Mouse (Mus musculus): ENCODE results near the gene Clasp1. TPM values are rescaled to one million over a fixed set of nuclear protein-coding genes. Genes with fewer than 3 reads are reported as not detected.

The Clasp1 gene
- polyA plus RNA-seq, 1 experiment from 2014 or later = 134 TPM

DNA sequence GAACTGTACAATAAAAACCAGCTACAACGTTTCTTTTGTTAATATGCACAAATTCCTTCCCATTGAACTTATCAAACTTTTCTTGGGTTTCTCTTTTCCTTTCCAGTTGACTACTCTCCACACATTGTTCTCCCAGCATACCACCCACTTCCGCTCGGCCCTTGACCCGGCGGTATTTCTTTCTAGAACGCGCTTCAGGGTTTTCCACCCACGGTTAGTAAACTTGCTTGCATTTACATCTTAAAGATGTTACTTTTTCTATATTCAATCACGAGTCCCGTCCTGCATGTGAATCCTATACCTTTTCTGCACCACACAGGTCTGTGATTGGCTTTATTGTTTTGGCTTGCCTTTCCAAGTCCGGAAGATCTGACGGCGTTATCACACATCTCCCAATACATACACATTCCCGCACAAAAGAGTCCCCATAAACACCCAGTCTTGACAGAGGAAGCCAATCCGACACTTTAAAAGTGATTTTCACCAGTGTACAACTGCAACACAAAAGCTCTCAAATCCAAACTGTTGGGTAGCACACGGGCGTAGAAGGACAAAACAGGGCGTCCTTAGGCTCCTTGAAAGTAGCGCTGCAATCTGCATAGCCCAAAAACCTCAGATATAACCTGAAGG lies 616 bp upstream of the Clasp1 start:
- Histone ChIP-seq H3K4me3 (ENCODE audit: low read depth, low read length) (peak overlapping the region; percentile 96), H3K27ac (ENCODE audit: low read depth, low read length) (peak overlapping the region; percentile 95), H3K36me3 (ENCODE audit: control insufficient read depth, insufficient read depth, low read length) (no peaks in the 10 kb centered on the region), H3K4me1 (replicated peaks; ENCODE audit: control insufficient read depth, insufficient read depth, low read length) (no peaks in the 10 kb centered on the region), H3K9ac (ENCODE audit: low read depth, low read length) (peak overlapping the region; percentile 63), H3K27me3 (ENCODE audit: control insufficient read depth, insufficient read depth, low read length) (no peaks in the 10 kb centered on the region), H3K9me3 (ENCODE audit: control insufficient read depth, low read length) (no peaks in the 10 kb centered on the region), H3K4me2 (replicated peaks; ENCODE audit: low read depth, low read length) (peak overlapping the region; percentile 50)
- WGBS = under 1% methylated on average over 19 of the region's 19 CpGs
- DNase-seq (ENCODE audit: low spot score) = peak; percentile 82
- peak; percentile 29 for ATAC-seq (ENCODE audit: low FRiP score)

DNA sequence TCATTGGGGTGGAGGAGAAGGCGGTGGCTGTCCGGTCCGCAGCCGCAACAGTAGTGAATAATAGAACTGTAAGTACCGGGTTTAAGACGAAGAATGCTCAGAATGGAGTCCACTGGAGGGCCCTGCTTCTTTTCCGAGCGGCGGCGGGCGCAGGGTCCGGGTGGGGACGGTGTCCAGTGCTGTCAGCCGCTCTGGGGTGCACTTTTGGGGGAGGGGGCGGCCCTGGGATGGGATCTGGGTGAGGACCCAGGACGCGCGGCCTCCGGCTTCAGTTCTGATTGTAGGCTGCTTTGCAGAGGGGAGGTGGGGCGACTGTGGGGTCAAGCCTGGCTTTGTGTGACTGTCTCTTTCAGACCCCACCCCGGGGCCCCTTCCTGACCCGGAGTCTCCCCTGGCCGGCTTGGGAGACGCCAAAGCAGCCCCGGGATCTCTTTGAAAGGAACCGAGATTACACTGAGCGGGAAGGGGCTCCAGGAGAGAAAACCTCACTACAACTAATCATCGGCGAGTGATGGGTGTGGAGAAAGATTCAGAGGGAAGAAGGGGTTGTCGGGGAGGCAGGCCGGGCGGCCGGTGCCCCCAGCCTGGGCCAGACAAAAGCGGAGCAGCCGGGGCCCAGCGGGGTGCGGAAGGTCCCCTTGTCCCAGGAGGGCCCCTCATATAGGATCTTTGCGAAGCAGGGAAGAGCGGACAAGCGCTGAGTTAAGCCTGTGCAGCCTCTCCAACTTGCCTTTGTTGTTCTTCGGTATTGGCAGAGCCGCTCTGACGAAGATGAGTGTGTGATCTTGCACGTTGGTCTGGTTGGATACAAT lies 802 bp downstream of the Clasp1 start:
- no peaks in the 10 kb centered on the region for H3K9me3 ChIP-seq (ENCODE audit: control insufficient read depth, low read length)
- peak; percentile 66 for DNase-seq (ENCODE audit: low spot score)
- peak overlapping the region; percentile 95 for H3K27ac ChIP-seq (ENCODE audit: low read depth, low read length)
- ATAC-seq (ENCODE audit: low FRiP score) = peak; percentile 67
- no peaks in the 10 kb centered on the region for H3K27me3 ChIP-seq (ENCODE audit: control insufficient read depth, insufficient read depth, low read length)
- H3K9ac ChIP-seq (ENCODE audit: low read depth, low read length) = peak overlapping the region; percentile 96
- H3K4me2 ChIP-seq (replicated peaks; ENCODE audit: low read depth, low read length) = peak overlapping the region; percentile 50
- 1% methylated on average over 44 of the region's 44 CpGs for WGBS
- peak overlapping the region; percentile 96 for H3K4me3 ChIP-seq (ENCODE audit: low read depth, low read length)
- no peaks in the 10 kb centered on the region for H3K36me3 ChIP-seq (ENCODE audit: control insufficient read depth, insufficient read depth, low read length)
- no peaks in the 10 kb centered on the region for H3K4me1 ChIP-seq (replicated peaks; ENCODE audit: control insufficient read depth, insufficient read depth, low read length)

DNA sequence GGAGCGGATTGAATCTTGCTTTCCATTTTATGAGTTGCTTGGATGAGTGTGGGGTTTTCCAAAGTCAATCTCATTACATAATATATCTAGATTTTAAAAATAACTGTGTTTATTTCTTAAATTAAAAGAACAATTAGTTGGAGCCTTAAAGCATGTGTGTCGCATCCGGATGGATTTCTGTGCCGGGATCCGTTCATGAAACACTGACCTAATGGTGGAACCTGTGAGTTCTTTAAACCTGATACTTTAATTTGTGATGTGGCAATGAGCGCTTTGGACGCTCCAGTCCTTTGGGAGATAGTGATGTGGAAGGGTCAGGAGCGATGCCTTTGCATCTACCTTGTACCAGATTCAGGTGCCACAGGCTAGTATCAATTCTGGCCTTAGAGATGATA lies 1.4 kb downstream of the Clasp1 start:
- Histone ChIP-seq H3K4me1 (replicated peaks; ENCODE audit: control insufficient read depth, insufficient read depth, low read length) (no peaks in the 10 kb centered on the region), H3K36me3 (ENCODE audit: control insufficient read depth, insufficient read depth, low read length) (no peaks in the 10 kb centered on the region), H3K27ac (ENCODE audit: low read depth, low read length) (peak overlapping the region; percentile 95), H3K27me3 (ENCODE audit: control insufficient read depth, insufficient read depth, low read length) (no peaks in the 10 kb centered on the region), H3K4me3 (ENCODE audit: low read depth, low read length) (peak overlapping the region; percentile 96), H3K9me3 (ENCODE audit: control insufficient read depth, low read length) (no peaks in the 10 kb centered on the region), H3K9ac (ENCODE audit: low read depth, low read length) (peak overlapping the region; percentile 96), H3K4me2 (replicated peaks; ENCODE audit: low read depth, low read length) (peak overlapping the region; percentile 50)
- WGBS = 14% methylated on average over 8 of the region's 8 CpGs
- ATAC-seq (ENCODE audit: low FRiP score) (no peak), DNase-seq (ENCODE audit: low spot score) (peak; percentile 27)

DNA sequence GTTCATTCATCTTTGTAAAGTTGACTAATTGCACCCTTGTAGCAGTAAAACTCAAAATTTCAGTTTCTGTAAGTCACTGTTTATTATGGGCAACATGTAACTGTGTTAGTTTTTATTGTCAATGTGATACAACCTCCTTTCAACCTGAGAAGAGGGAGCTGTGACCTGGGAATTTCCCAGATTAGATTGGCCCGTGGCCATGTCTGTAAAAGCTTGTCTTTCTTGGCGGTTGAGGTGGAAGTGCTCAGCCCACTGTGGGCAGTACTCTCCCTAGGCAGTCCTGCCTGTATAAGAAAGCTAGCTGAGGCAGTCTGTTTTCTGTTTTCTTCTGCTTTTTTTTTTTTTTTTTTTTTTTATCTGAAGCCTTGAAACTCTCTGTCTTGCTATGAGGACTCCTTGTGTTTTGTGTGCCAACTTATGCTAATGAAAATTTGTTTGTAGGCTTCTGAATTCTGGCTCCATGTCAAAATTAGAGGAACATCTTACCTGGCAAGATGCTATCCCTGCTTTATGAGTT lies 2.1 kb downstream of the Clasp1 start:
- ATAC-seq (ENCODE audit: low FRiP score) (no peak), DNase-seq (ENCODE audit: low spot score) (no peak)
- peak overlapping the region; percentile 96 for H3K4me3 ChIP-seq (ENCODE audit: low read depth, low read length)
- no peaks in the 10 kb centered on the region for H3K36me3 ChIP-seq (ENCODE audit: control insufficient read depth, insufficient read depth, low read length)
- H3K27me3 ChIP-seq (ENCODE audit: control insufficient read depth, insufficient read depth, low read length) = no peaks in the 10 kb centered on the region
- peak overlapping the region; percentile 50 for H3K4me2 ChIP-seq (replicated peaks; ENCODE audit: low read depth, low read length)
- H3K9ac ChIP-seq (ENCODE audit: low read depth, low read length) = no peak overlapping the region
- H3K4me1 ChIP-seq (replicated peaks; ENCODE audit: control insufficient read depth, insufficient read depth, low read length) = no peaks in the 10 kb centered on the region
- 87% methylated on average over 2 of the region's 2 CpGs for WGBS
- H3K9me3 ChIP-seq (ENCODE audit: control insufficient read depth, low read length) = no peaks in the 10 kb centered on the region
- no peak overlapping the region for H3K27ac ChIP-seq (ENCODE audit: low read depth, low read length)

DNA sequence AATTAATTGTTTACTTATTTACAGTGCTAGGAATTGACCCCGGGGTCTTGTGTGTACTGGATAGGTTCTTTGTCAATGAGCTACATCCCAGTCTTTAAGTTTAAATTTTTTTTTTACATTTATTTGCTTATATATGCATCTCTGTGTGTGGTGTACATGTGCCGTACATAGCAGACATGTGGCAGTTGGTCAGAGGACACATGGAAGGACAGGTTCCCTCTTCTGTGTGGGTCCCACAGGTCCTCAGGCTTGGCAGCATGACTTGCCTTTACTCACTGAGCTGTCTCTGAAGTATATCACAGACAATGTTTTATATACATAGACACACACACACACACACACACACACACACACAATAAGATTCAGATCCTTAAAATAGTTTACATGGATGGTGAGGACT lies 3.4 kb downstream of the Clasp1 start:
- no peaks in the 10 kb centered on the region for H3K36me3 ChIP-seq (ENCODE audit: control insufficient read depth, insufficient read depth, low read length)
- no peaks in the 10 kb centered on the region for H3K4me1 ChIP-seq (replicated peaks; ENCODE audit: control insufficient read depth, insufficient read depth, low read length)
- H3K27ac ChIP-seq (ENCODE audit: low read depth, low read length) = no peak overlapping the region
- DNase-seq (ENCODE audit: low spot score) (no peak), ATAC-seq (ENCODE audit: low FRiP score) (no peak)
- H3K27me3 ChIP-seq (ENCODE audit: control insufficient read depth, insufficient read depth, low read length) = no peaks in the 10 kb centered on the region
- no peaks in the 10 kb centered on the region for H3K9me3 ChIP-seq (ENCODE audit: control insufficient read depth, low read length)
- no peak overlapping the region for H3K9ac ChIP-seq (ENCODE audit: low read depth, low read length)
- no peak overlapping the region for H3K4me3 ChIP-seq (ENCODE audit: low read depth, low read length)
- H3K4me2 ChIP-seq (replicated peaks; ENCODE audit: low read depth, low read length) = no peak overlapping the region
- 99% methylated on average over 2 of the region's 2 CpGs for WGBS

DNA sequence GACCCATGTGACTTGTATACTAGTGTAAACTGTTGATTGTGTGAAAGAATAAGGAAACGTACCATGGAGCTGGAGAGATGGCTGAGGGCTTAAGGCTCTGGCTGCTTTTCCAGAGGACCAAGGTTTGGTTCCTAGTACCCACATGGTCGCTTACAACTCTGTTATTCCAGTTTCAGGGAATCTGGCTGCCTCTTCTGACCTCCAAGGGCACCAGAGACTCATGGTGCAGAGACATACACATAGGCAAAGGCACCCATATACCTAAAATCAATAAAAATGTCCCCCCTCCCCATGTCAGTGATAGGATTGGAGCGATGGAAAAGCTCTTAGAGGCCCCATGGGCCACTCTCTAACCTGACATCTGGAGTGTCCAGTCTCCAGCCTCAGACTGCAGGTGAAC lies 5.1 kb downstream of the Clasp1 start:
- WGBS = 89% methylated on average over 3 of the region's 3 CpGs

DNA sequence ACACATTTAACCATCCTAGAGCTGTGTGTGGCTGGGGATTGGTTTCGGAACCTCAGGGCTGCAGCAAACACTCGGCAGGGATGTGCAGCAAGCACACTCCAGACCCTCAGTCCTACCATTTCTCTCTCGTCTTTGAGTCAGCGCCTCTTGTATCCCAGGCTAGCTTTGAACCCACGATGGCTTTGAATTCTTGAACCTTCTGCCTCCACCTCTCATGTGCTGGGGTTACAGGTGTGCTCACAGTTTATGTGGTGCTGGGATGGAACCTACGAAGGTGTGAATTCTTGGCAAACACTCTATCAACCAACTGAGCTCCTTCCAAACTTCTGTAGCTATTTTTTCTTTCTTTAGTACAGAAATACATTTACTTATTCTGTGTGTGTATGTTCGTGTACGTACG lies 9.0 kb downstream of the Clasp1 start:
- no peak for DNase-seq (ENCODE audit: low spot score)
- Histone ChIP-seq H3K27ac (ENCODE audit: low read depth, low read length) (no peak overlapping the region), H3K4me3 (ENCODE audit: low read depth, low read length) (no peak overlapping the region), H3K9me3 (ENCODE audit: control insufficient read depth, low read length) (no peaks in the 10 kb centered on the region), H3K4me1 (replicated peaks; ENCODE audit: control insufficient read depth, insufficient read depth, low read length) (no peaks in the 10 kb centered on the region), H3K36me3 (ENCODE audit: control insufficient read depth, insufficient read depth, low read length) (no peaks in the 10 kb centered on the region), H3K27me3 (ENCODE audit: control insufficient read depth, insufficient read depth, low read length) (no peaks in the 10 kb centered on the region), H3K4me2 (replicated peaks; ENCODE audit: low read depth, low read length) (no peak overlapping the region), H3K9ac (ENCODE audit: low read depth, low read length) (no peak overlapping the region)
- ATAC-seq (ENCODE audit: low FRiP score) = no peak
- WGBS = 95% methylated on average over 9 of the region's 9 CpGs

More for the DNA sequence above, 5.1 kb downstream of the Clasp1 start:
- Histone ChIP-seq H3K4me2 (replicated peaks; ENCODE audit: low read depth, low read length) (no peak overlapping the region), H3K4me3 (ENCODE audit: low read depth, low read length) (no peak overlapping the region), H3K4me1 (replicated peaks; ENCODE audit: control insufficient read depth, insufficient read depth, low read length) (no peaks in the 10 kb centered on the region), H3K27ac (ENCODE audit: low read depth, low read length) (no peak overlapping the region), H3K9ac (ENCODE audit: low read depth, low read length) (no peak overlapping the region), H3K9me3 (ENCODE audit: control insufficient read depth, low read length) (no peaks in the 10 kb centered on the region), H3K27me3 (ENCODE audit: control insufficient read depth, insufficient read depth, low read length) (no peaks in the 10 kb centered on the region), H3K36me3 (ENCODE audit: control insufficient read depth, insufficient read depth, low read length) (no peaks in the 10 kb centered on the region)
- DNase-seq (ENCODE audit: low spot score) (no peak), ATAC-seq (ENCODE audit: low FRiP score) (no peak)

DNA sequence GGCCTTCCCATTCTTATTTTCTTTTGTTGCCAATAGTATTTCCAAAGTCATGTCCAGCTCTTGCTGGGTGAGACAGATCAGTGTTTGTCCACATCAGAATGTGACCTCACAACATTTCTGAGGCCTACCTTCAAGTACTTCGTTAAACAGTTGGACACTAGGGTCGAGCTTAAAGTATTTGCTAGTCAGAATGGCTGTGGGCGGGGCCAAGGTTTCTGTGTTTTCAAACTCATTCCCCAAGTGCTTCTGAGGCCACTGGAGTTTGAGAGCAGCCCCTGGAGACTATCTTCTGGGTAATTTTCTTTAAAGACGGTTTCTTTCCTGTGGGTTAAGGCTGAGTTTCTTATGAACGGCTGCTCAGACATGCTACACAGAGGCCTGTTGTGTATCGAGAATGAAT lies 9.7 kb downstream of the Clasp1 start:
- Histone ChIP-seq H3K27ac (ENCODE audit: low read depth, low read length) (no peak overlapping the region), H3K4me3 (ENCODE audit: low read depth, low read length) (no peak overlapping the region), H3K27me3 (ENCODE audit: control insufficient read depth, insufficient read depth, low read length) (no peaks in the 10 kb centered on the region), H3K4me1 (replicated peaks; ENCODE audit: control insufficient read depth, insufficient read depth, low read length) (no peaks in the 10 kb centered on the region), H3K9me3 (ENCODE audit: control insufficient read depth, low read length) (no peaks in the 10 kb centered on the region), H3K9ac (ENCODE audit: low read depth, low read length) (no peak overlapping the region), H3K4me2 (replicated peaks; ENCODE audit: low read depth, low read length) (no peak overlapping the region), H3K36me3 (ENCODE audit: control insufficient read depth, insufficient read depth, low read length) (no peaks in the 10 kb centered on the region)
- DNase-seq (ENCODE audit: low spot score) (no peak), ATAC-seq (ENCODE audit: low FRiP score) (no peak)
- 77% methylated on average over 6 of the region's 6 CpGs for WGBS
